Mouse (Mus musculus): Measurements from ENCODE around the gene Txn1. TPM values are rescaled to one million over a fixed set of nuclear protein-coding genes. Genes with fewer than 3 reads are reported as not detected.
A peak's percentile ranks its signal among the peaks of the same experiment; 100 is the strongest.

Gene Txn1
- polyA plus RNA-seq, 1 experiment: 381 TPM

- Histone ChIP-seq H3K27me3 (ENCODE audit: control insufficient read depth, insufficient read depth, insufficient read length) (no peaks in the 10 kb centered on the region), H3K4me3 (no peak overlapping the region), H3ac (ENCODE audit: control insufficient read depth, insufficient read length) (no peak overlapping the region), H3K4me2 (ENCODE audit: low read depth) (no peak overlapping the region), H3K36me3 (ENCODE audit: control insufficient read depth, insufficient read depth) (no peaks in the 10 kb centered on the region), H3K79me2 (ENCODE audit: control insufficient read depth, insufficient read depth) (no peaks in the 10 kb centered on the region)
- no peak for TF ChIP-seq MYOG (IDR thresholded peaks at IDR 0.05; ENCODE audit: control insufficient read depth in 1 of 3, insufficient read depth in 1 of 3, insufficient read length in 2 of 3, low read depth in 2 of 3)
- TF ChIP-seq MYOD1 (IDR thresholded peaks at IDR 0.05; ENCODE audit: control insufficient read depth in 1 of 3, insufficient read length in 2 of 3, low read depth in 2 of 3): no peak
- no peak for TF ChIP-seq REST (IDR thresholded peaks at IDR 0.05; ENCODE audit: insufficient read depth, insufficient read length)
- TF ChIP-seq TCF3 (IDR thresholded peaks at IDR 0.05; ENCODE audit: insufficient read length, low read depth): no peak
- TF ChIP-seq USF1 (IDR thresholded peaks at IDR 0.05; ENCODE audit: low read depth): no peak
- TF ChIP-seq POLR2A (IDR thresholded peaks at IDR 0.05; ENCODE audit: insufficient read length, low read depth): no peak
- TF ChIP-seq TCF12 (IDR thresholded peaks at IDR 0.05; ENCODE audit: insufficient read depth, poor library complexity, severe bottlenecking): no peak
- TF ChIP-seq POLR2AphosphoS2 (IDR thresholded peaks at IDR 0.05; ENCODE audit: insufficient read length, low read depth): no peak
- no peak for TF ChIP-seq E2F4 (IDR thresholded peaks at IDR 0.05; ENCODE audit: insufficient read depth)
- TF ChIP-seq CEBPB (IDR thresholded peaks at IDR 0.05; ENCODE audit: insufficient read depth, poor library complexity, severe bottlenecking): no peak
- no peak for TF ChIP-seq SRF (IDR thresholded peaks at IDR 0.05; ENCODE audit: control insufficient read depth, insufficient read length, low read depth)
- TF ChIP-seq MAX (IDR thresholded peaks at IDR 0.05; ENCODE audit: low read depth): no peak
These were observed 17.5 kb upstream of the Txn1 start for GRCm38 (mm10) chr4:57973592-57974268.

GRCm38 (mm10) chr4:57970285-57970684 lies 14.1 kb upstream of the Txn1 start:
- Histone ChIP-seq H3K27me3 (ENCODE audit: control insufficient read depth, insufficient read depth, insufficient read length) (no peaks in the 10 kb centered on the region), H3ac (ENCODE audit: control insufficient read depth, insufficient read length) (no peak overlapping the region), H3K79me2 (ENCODE audit: control insufficient read depth, insufficient read depth) (no peaks in the 10 kb centered on the region), H3K4me2 (ENCODE audit: low read depth) (no peak overlapping the region), H3K4me3 (no peak overlapping the region), H3K36me3 (ENCODE audit: control insufficient read depth, insufficient read depth) (no peaks in the 10 kb centered on the region)
- TF ChIP-seq MAX (IDR thresholded peaks at IDR 0.05; ENCODE audit: low read depth) (no peak), TCF12 (IDR thresholded peaks at IDR 0.05; ENCODE audit: insufficient read depth, poor library complexity, severe bottlenecking) (no peak), POLR2AphosphoS2 (IDR thresholded peaks at IDR 0.05; ENCODE audit: insufficient read length, low read depth) (no peak), CEBPB (IDR thresholded peaks at IDR 0.05; ENCODE audit: insufficient read depth, poor library complexity, severe bottlenecking) (no peak), SRF (IDR thresholded peaks at IDR 0.05; ENCODE audit: control insufficient read depth, insufficient read length, low read depth) (no peak), MYOD1 (IDR thresholded peaks at IDR 0.05; ENCODE audit: control insufficient read depth in 1 of 3, insufficient read length in 2 of 3, low read depth in 2 of 3) (peak in 2 of 3 experiments; percentile 69 to 78), MYOG (IDR thresholded peaks at IDR 0.05; ENCODE audit: control insufficient read depth in 1 of 3, insufficient read depth in 1 of 3, insufficient read length in 2 of 3, low read depth in 2 of 3) (peak; percentile 11 to 64 (median 13)), E2F4 (IDR thresholded peaks at IDR 0.05; ENCODE audit: insufficient read depth) (no peak), TCF3 (IDR thresholded peaks at IDR 0.05; ENCODE audit: insufficient read length, low read depth) (peak; percentile 16), REST (IDR thresholded peaks at IDR 0.05; ENCODE audit: insufficient read depth, insufficient read length) (no peak), USF1 (IDR thresholded peaks at IDR 0.05; ENCODE audit: low read depth) (no peak), POLR2A (IDR thresholded peaks at IDR 0.05; ENCODE audit: insufficient read length, low read depth) (no peak)

GRCm38 (mm10) chr4:57967195-57967594 lies 11.0 kb upstream of the Txn1 start:
- no peak overlapping the region for H3ac ChIP-seq (ENCODE audit: control insufficient read depth, insufficient read length)
- no peak overlapping the region for H3K4me2 ChIP-seq (ENCODE audit: low read depth)
- no peak overlapping the region for H3K4me3 ChIP-seq
- no peak for TF ChIP-seq E2F4 (IDR thresholded peaks at IDR 0.05; ENCODE audit: insufficient read depth)
- no peak for TF ChIP-seq TCF3 (IDR thresholded peaks at IDR 0.05; ENCODE audit: insufficient read length, low read depth)
- TF ChIP-seq TCF12 (IDR thresholded peaks at IDR 0.05; ENCODE audit: insufficient read depth, poor library complexity, severe bottlenecking): no peak
- TF ChIP-seq MAX (IDR thresholded peaks at IDR 0.05; ENCODE audit: low read depth): no peak
- no peak for TF ChIP-seq POLR2AphosphoS2 (IDR thresholded peaks at IDR 0.05; ENCODE audit: insufficient read length, low read depth)
- no peak for TF ChIP-seq MYOG (IDR thresholded peaks at IDR 0.05; ENCODE audit: control insufficient read depth in 1 of 3, insufficient read depth in 1 of 3, insufficient read length in 2 of 3, low read depth in 2 of 3)
- no peak for TF ChIP-seq USF1 (IDR thresholded peaks at IDR 0.05; ENCODE audit: low read depth)
- TF ChIP-seq POLR2A (IDR thresholded peaks at IDR 0.05; ENCODE audit: insufficient read length, low read depth): no peak
- no peaks in the 10 kb centered on the region for H3K79me2 ChIP-seq (ENCODE audit: control insufficient read depth, insufficient read depth)
- H3K36me3 ChIP-seq (ENCODE audit: control insufficient read depth, insufficient read depth): no peaks in the 10 kb centered on the region
- H3K27me3 ChIP-seq (ENCODE audit: control insufficient read depth, insufficient read depth, insufficient read length): no peaks in the 10 kb centered on the region

GRCm38 (mm10) chr4:57965516-57965915 lies 9.3 kb upstream of the Txn1 start:
- H3K79me2 ChIP-seq (ENCODE audit: control insufficient read depth, insufficient read depth): no peaks in the 10 kb centered on the region
- no peak overlapping the region for H3K4me3 ChIP-seq
- H3K36me3 ChIP-seq (ENCODE audit: control insufficient read depth, insufficient read depth): no peaks in the 10 kb centered on the region
- no peak overlapping the region for H3ac ChIP-seq (ENCODE audit: control insufficient read depth, insufficient read length)
- H3K27me3 ChIP-seq (ENCODE audit: control insufficient read depth, insufficient read depth, insufficient read length): no peaks in the 10 kb centered on the region
- TF ChIP-seq MYOD1 (IDR thresholded peaks at IDR 0.05; ENCODE audit: control insufficient read depth in 1 of 3, insufficient read length in 2 of 3, low read depth in 2 of 3): no peak
- no peak for TF ChIP-seq E2F4 (IDR thresholded peaks at IDR 0.05; ENCODE audit: insufficient read depth)
- no peak for TF ChIP-seq TCF3 (IDR thresholded peaks at IDR 0.05; ENCODE audit: insufficient read length, low read depth)
- no peak for TF ChIP-seq MYOG (IDR thresholded peaks at IDR 0.05; ENCODE audit: control insufficient read depth in 1 of 3, insufficient read depth in 1 of 3, insufficient read length in 2 of 3, low read depth in 2 of 3)
- TF ChIP-seq REST (IDR thresholded peaks at IDR 0.05; ENCODE audit: insufficient read depth, insufficient read length): no peak
- no peak for TF ChIP-seq TCF12 (IDR thresholded peaks at IDR 0.05; ENCODE audit: insufficient read depth, poor library complexity, severe bottlenecking)
- no peak overlapping the region for H3K4me2 ChIP-seq (ENCODE audit: low read depth)
